Mouse (Mus musculus) liver, adult 2 months (tissue): ENCODE data around the gene Gm20219. TPM values are rescaled to one million over a fixed set of nuclear protein-coding genes. Genes with fewer than 3 reads are reported as not detected.

Experiments used
- DNase-seq: peaks from one replicate; pipeline ENCODE4 v3.0.0-alpha.2; 2011; ENCODE audit warnings: low read depth, low spot score; ENCODE audit errors: extremely low read depth
- H3K27ac ChIP-seq: fragments of 200-500 bp; replicated peaks from 2 replicates; pipeline ENCODE4 v1.5.1; 2012; ENCODE audit warnings: low read depth, mild to moderate bottlenecking, control low read depth, inconsistent platforms, low read length; ENCODE audit not compliant: insufficient read depth
- H3K27me3 ChIP-seq: fragments of 200-500 bp; 2 replicates; pipeline ENCODE4 v1.6.1; 2012; ENCODE audit warnings: mild to moderate bottlenecking, moderate library complexity, low read length, inconsistent platforms; ENCODE audit not compliant: control insufficient read depth, insufficient read depth
- H3K36me3 ChIP-seq: fragments of 200-500 bp; 2 replicates; pipeline ENCODE4 v1.6.1; 2012; ENCODE audit warnings: low read length, inconsistent platforms; ENCODE audit not compliant: control insufficient read depth, insufficient read depth
- H3K4me1 ChIP-seq: fragments of 200-500 bp; 2 replicates; pipeline ENCODE4 v1.6.1; 2011; ENCODE audit warnings: low read length; ENCODE audit not compliant: control insufficient read depth, insufficient read depth
- H3K4me3 ChIP-seq: fragments of 200-500 bp; 2 replicates; pipeline ENCODE4 v1.5.1; 2011; ENCODE audit warnings: low read depth, mild to moderate bottlenecking, control low read depth, low read length, moderate library complexity; ENCODE audit not compliant: insufficient read depth
- H3K79me2 ChIP-seq: fragments of 200-500 bp; 2 replicates; pipeline ENCODE4 v1.6.1; 2012; ENCODE audit warnings: inconsistent platforms, mild to moderate bottlenecking, low read length, moderate library complexity; ENCODE audit not compliant: control insufficient read depth, insufficient read depth
- H3K9ac ChIP-seq: fragments of 200-500 bp; 2 replicates; pipeline ENCODE4 v1.6.1; 2012; ENCODE audit warnings: low read depth, mild to moderate bottlenecking, control low read depth, inconsistent platforms, low read length
- CTCF ChIP-seq: fragments of 200-500 bp; IDR thresholded peaks from 2 replicates; pipeline ENCODE4 v1.5.1; 2011; ENCODE audit warnings: low read depth, low read length, control low read depth
- POLR2A ChIP-seq: fragments of 200-500 bp; IDR thresholded peaks from 2 replicates; pipeline ENCODE4 v1.6.1; 2011; ENCODE audit warnings: low read length, control low read depth; ENCODE audit not compliant: insufficient read depth; ENCODE audit errors: extremely low read depth
- WGBS: fragments of 180-500 bp; shearing (Covaris S2); methylation state at CpG from one replicate; pipeline ENCODE4 v1.1.7; 2018; 5-methylcytosine and 5-hydroxymethylcytosine counted together
- polyA plus RNA-seq: library from polyadenylated mRNA; depleted of rRNA; stranded (reverse); fragments of >200 nt; gene quantifications from 2 replicates; pipeline ENCODE4 v1.2.3, GENCODE M21; 2012
- total RNA-seq: library from RNA; depleted of rRNA; stranded (reverse); fragments of >200 nt; gene quantifications from 2 replicates; pipeline ENCODE4 v1.2.3, GENCODE M21; 2014

The Gm20219 gene
- total and polyA plus RNA-seq, 2 experiments: 0.31 TPM; not detected in 1

GRCm38 (mm10) chr17:56572939-56573338 lies 18.8 kb upstream of the Gm20219 start:
- H3K4me3 ChIP-seq: no peak overlapping the region
- WGBS: 62% methylated on average over 3 of the region's 3 CpGs
- TF ChIP-seq POLR2A (no peak), CTCF (no peak)
- no peaks in the 10 kb centered on the region for H3K79me2 ChIP-seq
- peak; percentile 61 for DNase-seq
- no peak overlapping the region for H3K9ac ChIP-seq
- H3K27me3 ChIP-seq: no peaks in the 10 kb centered on the region
- H3K36me3 ChIP-seq: peaks cover 57% of the 10 kb centered on the region
- H3K27ac ChIP-seq: no peak overlapping the region
- H3K4me1 ChIP-seq: peaks cover 4% of the 10 kb centered on the region

GRCm38 (mm10) chr17:56572154-56572553 lies 18.0 kb upstream of the Gm20219 start:
- Histone ChIP-seq H3K27ac (no peak overlapping the region), H3K4me1 (peaks cover 4% of the 10 kb centered on the region), H3K9ac (no peak overlapping the region), H3K36me3 (peaks cover 57% of the 10 kb centered on the region), H3K79me2 (no peaks in the 10 kb centered on the region), H3K4me3 (no peak overlapping the region), H3K27me3 (no peaks in the 10 kb centered on the region)
- 11% methylated on average over 1 of the region's 1 CpGs for WGBS
- TF ChIP-seq CTCF (no peak), POLR2A (no peak)
- DNase-seq: peak; percentile 60

DNA sequence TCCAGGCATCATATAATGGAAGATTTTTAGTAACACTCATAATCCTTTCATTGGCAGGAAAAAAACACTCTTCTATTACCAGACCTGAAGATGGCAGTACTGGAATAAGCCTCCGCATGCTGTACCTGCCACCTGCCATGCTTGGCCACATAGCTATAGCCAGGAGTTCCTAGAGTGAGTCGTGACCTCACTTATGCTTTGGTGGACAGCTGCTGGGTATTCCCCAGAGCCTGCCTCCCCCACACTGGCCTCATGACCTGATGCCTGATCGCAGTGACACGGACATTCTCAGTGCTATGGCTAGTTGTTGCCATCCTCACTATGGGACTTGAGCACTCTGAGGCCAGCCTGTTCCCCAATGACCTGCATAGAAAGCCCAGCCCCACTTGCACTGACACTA lies 16.1 kb upstream of the Gm20219 start:
- TF ChIP-seq POLR2A (no peak), CTCF (no peak)
- Histone ChIP-seq H3K36me3 (peaks cover 63% of the 10 kb centered on the region), H3K4me3 (no peak overlapping the region), H3K4me1 (peaks cover 4% of the 10 kb centered on the region), H3K9ac (no peak overlapping the region), H3K79me2 (no peaks in the 10 kb centered on the region), H3K27ac (no peak overlapping the region), H3K27me3 (no peaks in the 10 kb centered on the region)
- WGBS: 78% methylated on average over 4 of the region's 4 CpGs
- no peak for DNase-seq

GRCm38 (mm10) chr17:56567370-56567769 lies 13.2 kb upstream of the Gm20219 start:
- Histone ChIP-seq H3K4me3 (no peak overlapping the region), H3K27me3 (no peaks in the 10 kb centered on the region), H3K9ac (no peak overlapping the region), H3K79me2 (no peaks in the 10 kb centered on the region), H3K27ac (no peak overlapping the region), H3K36me3 (peaks cover 69% of the 10 kb centered on the region), H3K4me1 (no peaks in the 10 kb centered on the region)
- DNase-seq: peak; percentile 60
- no peak for TF ChIP-seq POLR2A
- TF ChIP-seq CTCF: no peak
- WGBS: 37% methylated on average over 4 of the region's 4 CpGs

- Histone ChIP-seq H3K4me1 (no peaks in the 10 kb centered on the region), H3K4me3 (no peak overlapping the region), H3K27ac (no peak overlapping the region), H3K27me3 (no peaks in the 10 kb centered on the region), H3K36me3 (peaks cover 69% of the 10 kb centered on the region), H3K79me2 (no peaks in the 10 kb centered on the region), H3K9ac (no peak overlapping the region)
- TF ChIP-seq POLR2A: no peak
- no peak for TF ChIP-seq CTCF
- WGBS: 93% methylated on average over 5 of the region's 5 CpGs
- no peak for DNase-seq
These were observed 12.7 kb upstream of the Gm20219 start for GRCm38 (mm10) chr17:56566918-56567317.

- Histone ChIP-seq H3K27ac (no peak overlapping the region), H3K27me3 (no peaks in the 10 kb centered on the region), H3K36me3 (peaks cover 69% of the 10 kb centered on the region), H3K4me1 (no peaks in the 10 kb centered on the region), H3K9ac (no peak overlapping the region), H3K4me3 (no peak overlapping the region), H3K79me2 (no peaks in the 10 kb centered on the region)
- 93% methylated on average over 29 of the region's 29 CpGs for WGBS
- DNase-seq: no peak
- TF ChIP-seq CTCF: no peak
- no peak for TF ChIP-seq POLR2A
These were observed 12.1 kb upstream of the Gm20219 start for GRCm38 (mm10) chr17:56566293-56566692.
